9 mouse cellular contexts compared by ENCODE assay signal in genomic region chr13:46272811-46273452, GRCm38 (mm10). TPM values are rescaled to one million over a fixed set of nuclear protein-coding genes. Genes with fewer than 3 reads are reported as not detected.
DNase-seq lines count a peak whose midpoint lies in the region; ATAC-seq lines count a peak whose summit lies in the region.
"Had no signal": no experiment of that assay in that cellular context is flagged by ENCODE, and none has a peak within 500 bp of the region (broad histone marks: within the 10 kb centered on the region; RNA-seq: fewer than 3 reads in every experiment).

No protein-coding gene starts in this region.

- peaks cover 35% of the 10 kb centered on the region for H3K4me1 ChIP-seq in forebrain, embryonic 12.5 days
- peaks cover 7% of the 10 kb centered on the region; the same call in 1 of the 2 replicates for H3K4me1 ChIP-seq in hindbrain, embryonic 16.5 days (ENCODE audit: control insufficient read depth, insufficient read depth, low read depth, low read length)
- peaks cover 17% of the 10 kb centered on the region; the same call in 1 of the 2 replicates for H3K4me1 ChIP-seq in midbrain, embryonic 14.5 days (ENCODE audit: control insufficient read depth, insufficient read depth, low read length)

- no peaks in the 10 kb centered on the region for H3K36me3 ChIP-seq in forebrain, embryonic 12.5 days (replicated peaks)
- no peaks in the 10 kb centered on the region for H3K36me3 ChIP-seq in hindbrain, embryonic 16.5 days (ENCODE audit: control insufficient read depth, insufficient read depth, low read length)
- H3K36me3 ChIP-seq in midbrain, embryonic 14.5 days (ENCODE audit: control insufficient read depth, insufficient read depth, low read length): no peaks in the 10 kb centered on the region

- peak; percentile 18 for DNase-seq in adrenal gland, postnatal 14 days
- DNase-seq in adrenal gland, adult 8-10 months: no peak
- DNase-seq in midbrain, embryonic 14.5 days: peak; percentile 37
- no peak for DNase-seq in testis, postnatal 14 days (ENCODE audit: low spot score)
- no peak for DNase-seq in natural killer cell, adult 2 months (ENCODE audit: low spot score in 2 of 2)
- no peak for DNase-seq in adrenal gland, postnatal 4 days (ENCODE audit: low spot score in 2 of 2)

- H3K4me2 ChIP-seq in forebrain, embryonic 12.5 days: peak overlapping the region; percentile 41
- H3K4me2 ChIP-seq in hindbrain, embryonic 16.5 days (ENCODE audit: low read length): peak overlapping the region; percentile 36
- peak overlapping the region; percentile 48 for H3K4me2 ChIP-seq in midbrain, embryonic 14.5 days (ENCODE audit: low read length)

- no peaks in the 10 kb centered on the region for H3K9me3 ChIP-seq in forebrain, embryonic 12.5 days
- H3K9me3 ChIP-seq in hindbrain, embryonic 16.5 days (ENCODE audit: control insufficient read depth, low read length): no peaks in the 10 kb centered on the region
- no peaks in the 10 kb centered on the region for H3K9me3 ChIP-seq in midbrain, embryonic 14.5 days (ENCODE audit: control insufficient read depth, low read length)
- H3K9me3 ChIP-seq: megakaryocyte, embryonic 14.5 days had no signal

- 16% methylated on average over 16 of the region's 17 CpGs for WGBS in forebrain, embryonic 12.5 days
- WGBS in hindbrain, embryonic 16.5 days: 8% methylated on average over 17 of the region's 17 CpGs
- WGBS in midbrain, embryonic 14.5 days: 7% methylated on average over 17 of the region's 17 CpGs

- peak overlapping the region; percentile 38; the same call in 1 of the 2 replicates for H3K9ac ChIP-seq in forebrain, embryonic 12.5 days
- H3K9ac ChIP-seq in hindbrain, embryonic 16.5 days (ENCODE audit: low read depth, low read length): 0 out of 2 replicates have a peak overlapping the region, but pooled peaks have one; percentile 10
- H3K9ac ChIP-seq in midbrain, embryonic 14.5 days (replicated peaks; ENCODE audit: low read length): peak overlapping the region; percentile 23; the same call in 1 of the 2 replicates

- no peak for ATAC-seq in forebrain, embryonic 12.5 days (ENCODE audit: low FRiP score)
- ATAC-seq in hindbrain, embryonic 16.5 days: no peak
- ATAC-seq in midbrain, embryonic 14.5 days (ENCODE audit: low FRiP score, low TSS enrichment): no peak

- 0 out of 2 replicates have a peak, but pooled peaks cover 11% of the 10 kb centered on the region for H3K27me3 ChIP-seq in forebrain, embryonic 12.5 days
- no peaks in the 10 kb centered on the region for H3K27me3 ChIP-seq in hindbrain, embryonic 16.5 days (replicated peaks; ENCODE audit: control insufficient read depth, insufficient read depth, low read length)
- H3K27me3 ChIP-seq in midbrain, embryonic 14.5 days (ENCODE audit: control insufficient read depth, insufficient read depth, low read length): no peaks in the 10 kb centered on the region

- H3K27ac ChIP-seq in forebrain, embryonic 12.5 days: no peak overlapping the region
- H3K27ac ChIP-seq in hindbrain, embryonic 16.5 days (ENCODE audit: low read depth, low read length): no peak overlapping the region
- no peak overlapping the region for H3K27ac ChIP-seq in midbrain, embryonic 14.5 days (replicated peaks; ENCODE audit: low read depth, low read length)

- 0 out of 2 replicates have a peak overlapping the region, but pooled peaks have one; percentile 14 for H3K4me3 ChIP-seq in forebrain, embryonic 12.5 days (replicated peaks)
- no peak overlapping the region for H3K4me3 ChIP-seq in hindbrain, embryonic 16.5 days (ENCODE audit: low read length)
- H3K4me3 ChIP-seq in midbrain, embryonic 14.5 days (replicated peaks; ENCODE audit: low read depth, low read length): no peak overlapping the region
- H3K4me3 ChIP-seq: megakaryocyte, embryonic 14.5 days had no signal

RNA-seq across cellular contexts. Expression of gene Stmnd1, which starts 0.6 kb away (rescaled TPM):
- total RNA-seq in adrenal gland, postnatal 14 days (2021): 0.26 TPM in 1 of 2 replicates, not detected in the other
- under 1 TPM in 1 of 4 experiments, not detected in 3; 0.25 TPM for total RNA-seq in adrenal gland, adult 8-10 months (2022)
- polyA plus RNA-seq in forebrain, embryonic 12.5 days (2016; fragmentation: Nextera tagmentation; extraction: Ambion mirVana): not detected in 2 replicates
- polyA plus RNA-seq in hindbrain, embryonic 16.5 days (2015; fragmentation: Nextera tagmentation; extraction: Ambion mirVana): 0.11 and 0.23 TPM in 2 replicates
- polyA plus RNA-seq in midbrain, embryonic 14.5 days (2014; fragmentation: Nextera tagmentation; extraction: Ambion mirVana): not detected in 2 replicates
- total RNA-seq in adrenal gland, postnatal 4 days (2021): under 1 TPM in 1 of 2 experiments, not detected in 1; 0.22 TPM

Comparison
In these comparisons a context has a peak if more than half of its experiments do, and no peak if none do; other contexts are left out.
1. DNase-seq: peak in adrenal gland, postnatal 14 days (single experiment) and midbrain, embryonic 14.5 days (single experiment); none in adrenal gland, adult 8-10 months (single experiment), testis, postnatal 14 days (single experiment), natural killer cell, adult 2 months (0 of 2) and adrenal gland, postnatal 4 days (0 of 2).
2. Peak in every context shown above with its lines, with median percentiles within 50 percentile points of each other: H3K4me2 ChIP-seq and H3K9ac ChIP-seq.